Mouse (Mus musculus) embryonic facial prominence, embryonic 15.5 days (tissue): Measurements from ENCODE around the gene Rbfox3. TPM values are rescaled to one million over a fixed set of nuclear protein-coding genes. Genes with fewer than 3 reads are reported as not detected.
A peak's percentile ranks its signal among the peaks of the same experiment; 100 is the strongest.

Source experiments
- ATAC-seq: fragments of 200-750 bp; cut with Nextera tagmentation; 2 replicates; pipeline ENCODE4 v1.8.0; 2017; ENCODE audit warnings: low read depth, moderate TSS enrichment; ENCODE audit not compliant: insufficient number of reproducible peaks, low FRiP score, low TSS enrichment
- H3K27ac ChIP-seq: fragments of 300-500 bp; sonication (generic); replicated peaks from 2 replicates; pipeline ENCODE4 v1.5.1; 2015; ENCODE audit warnings: mild to moderate bottlenecking, inconsistent platforms
- H3K27me3 ChIP-seq: fragments of 300-500 bp; sonication (generic); 2 replicates; pipeline ENCODE4 v1.6.1; 2015; ENCODE audit warnings: inconsistent platforms
- H3K36me3 ChIP-seq: fragments of 300-500 bp; sonication (generic); 2 replicates; pipeline ENCODE4 v1.6.1; 2015; ENCODE audit warnings: mild to moderate bottlenecking, inconsistent platforms
- H3K4me1 ChIP-seq: fragments of 300-500 bp; sonication (generic); 2 replicates; pipeline ENCODE4 v1.6.1; 2015; ENCODE audit warnings: inconsistent platforms
- H3K4me2 ChIP-seq: fragments of 300-500 bp; sonication (generic); replicated peaks from 2 replicates; pipeline ENCODE4 v1.6.1; 2015; ENCODE audit warnings: mild to moderate bottlenecking, inconsistent platforms
- H3K4me3 ChIP-seq: fragments of 300-500 bp; sonication (generic); replicated peaks from 2 replicates; pipeline ENCODE4 v1.5.1; 2015; ENCODE audit warnings: mild to moderate bottlenecking, inconsistent platforms
- H3K9ac ChIP-seq: fragments of 300-500 bp; sonication (generic); 2 replicates; pipeline ENCODE4 v1.6.1; 2015; ENCODE audit warnings: inconsistent platforms
- H3K9me3 ChIP-seq: fragments of 300-500 bp; sonication (generic); replicated peaks from 2 replicates; pipeline ENCODE4 v1.6.1; 2016; ENCODE audit warnings: inconsistent platforms
- WGBS: fragments of 180-500 bp; shearing (Covaris S2); methylation state at CpG from one replicate; pipeline ENCODE4 v1.1.7; 2015; 5-methylcytosine and 5-hydroxymethylcytosine counted together
- polyA plus RNA-seq: library from polyadenylated mRNA; unstranded; fragments of >200 nt; fragmentation: Nextera tagmentation; extraction: Ambion mirVana; gene quantifications from 2 replicates; pipeline ENCODE4 v1.2.1, GENCODE M21; 2015

Gene Rbfox3
- polyA plus RNA-seq, 1 experiment from 2014 or later, result 0.55 TPM

DNA sequence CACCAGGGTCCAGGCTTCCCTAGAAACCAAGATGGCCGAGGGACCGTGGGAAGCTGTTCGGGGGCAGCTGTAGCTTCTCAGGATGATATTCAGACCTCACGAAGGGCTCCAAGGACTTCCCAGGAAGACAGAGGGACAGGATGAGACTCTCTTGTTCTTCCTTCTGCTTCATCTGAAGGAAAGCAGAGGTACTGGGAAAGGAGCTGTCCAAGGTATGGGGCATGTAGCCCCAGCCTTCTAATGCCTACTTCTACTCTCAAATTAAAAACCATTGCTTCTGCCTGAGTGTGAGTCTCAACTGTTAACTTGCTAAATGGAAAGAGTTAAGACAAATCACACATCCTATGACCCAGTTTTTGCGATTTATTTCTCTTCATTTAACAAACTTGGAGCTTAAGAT lies 355.8 kb downstream of the Rbfox3 start:
- Histone ChIP-seq H3K9me3 (no peaks in the 10 kb centered on the region), H3K9ac (no peak overlapping the region), H3K4me2 (no peak overlapping the region), H3K27me3 (peaks cover 17% of the 10 kb centered on the region), H3K4me3 (no peak overlapping the region), H3K36me3 (no peaks in the 10 kb centered on the region), H3K4me1 (peaks cover 11% of the 10 kb centered on the region; the same call in 1 of the 2 replicates), H3K27ac (no peak overlapping the region)
- ATAC-seq, result no peak
- WGBS, result 61% methylated on average over 5 of the region's 5 CpGs

DNA sequence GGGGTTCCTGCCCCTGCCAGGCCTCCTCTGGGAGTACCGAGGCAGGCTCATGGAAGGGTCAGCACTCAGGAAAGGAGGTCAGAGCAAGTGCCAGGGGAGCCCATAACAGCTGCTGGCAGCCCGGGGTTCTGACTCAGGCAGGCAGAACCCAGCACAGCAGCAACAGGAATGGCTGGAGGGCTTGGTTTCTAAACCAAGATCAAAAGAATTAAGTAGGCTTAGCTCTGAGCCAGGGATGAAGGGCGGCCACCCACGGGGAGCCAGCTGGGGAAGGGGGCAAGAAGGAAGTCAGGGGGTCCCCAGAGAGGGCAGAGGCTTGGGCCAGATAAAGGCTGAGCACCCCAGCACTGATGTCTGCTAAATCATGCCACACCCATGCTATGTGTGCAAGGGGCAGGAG lies 356.9 kb downstream of the Rbfox3 start:
- Histone ChIP-seq H3K9me3 (no peaks in the 10 kb centered on the region), H3K27me3 (peaks cover 17% of the 10 kb centered on the region), H3K4me2 (no peak overlapping the region), H3K9ac (no peak overlapping the region), H3K4me1 (peaks cover 11% of the 10 kb centered on the region; the same call in 1 of the 2 replicates), H3K36me3 (no peaks in the 10 kb centered on the region), H3K4me3 (no peak overlapping the region), H3K27ac (no peak overlapping the region)
- no peak for ATAC-seq
- WGBS, result 1% methylated on average over 4 of the region's 4 CpGs

DNA sequence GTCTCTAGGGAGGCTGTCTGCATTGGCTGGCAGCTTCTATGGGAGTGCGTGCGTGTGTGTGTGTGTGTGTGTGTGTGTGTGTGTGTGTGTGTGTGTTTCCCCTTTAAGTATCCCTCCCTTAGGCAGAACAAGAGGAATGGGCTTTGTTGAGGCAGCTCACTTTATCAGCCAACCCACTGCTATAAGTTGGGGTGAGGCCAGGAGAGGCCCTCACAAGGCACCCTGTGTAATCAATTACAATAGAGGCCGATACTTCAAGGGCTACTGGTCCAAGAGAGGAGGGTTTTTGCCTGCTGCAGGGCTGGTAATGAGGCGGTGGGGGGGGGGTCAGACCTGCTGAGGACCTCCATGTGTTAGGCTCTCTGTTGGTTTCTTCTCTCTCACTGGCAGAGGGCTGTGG lies 357.5 kb downstream of the Rbfox3 start:
- no peaks in the 10 kb centered on the region for H3K36me3 ChIP-seq
- H3K9me3 ChIP-seq, result no peaks in the 10 kb centered on the region
- no peak overlapping the region for H3K9ac ChIP-seq
- peaks cover 11% of the 10 kb centered on the region; the same call in 1 of the 2 replicates for H3K4me1 ChIP-seq
- WGBS, result 31% methylated on average over 4 of the region's 4 CpGs
- no peak for ATAC-seq
- no peak overlapping the region for H3K27ac ChIP-seq
- H3K27me3 ChIP-seq, result peaks cover 17% of the 10 kb centered on the region
- no peak overlapping the region for H3K4me3 ChIP-seq
- H3K4me2 ChIP-seq, result no peak overlapping the region

DNA sequence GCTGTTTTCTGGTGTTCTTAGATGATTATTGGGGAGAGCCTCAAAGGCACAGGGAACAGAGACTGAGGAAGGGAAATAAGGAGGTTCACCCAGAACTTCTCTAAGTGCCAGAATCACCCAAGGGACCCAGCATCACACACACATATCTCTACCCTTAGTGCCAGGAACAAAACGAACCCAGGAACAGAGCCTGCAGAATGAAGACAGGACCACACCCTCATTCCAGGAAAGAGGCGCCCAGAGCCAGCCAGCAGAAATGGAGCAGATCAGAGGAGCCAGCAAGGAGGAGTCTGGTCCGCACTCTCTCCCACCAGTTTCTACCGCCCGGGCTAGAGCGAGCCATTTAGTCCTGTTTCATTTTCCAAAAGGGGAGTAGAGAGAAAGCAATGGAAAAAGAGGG lies 358.4 kb downstream of the Rbfox3 start:
- Histone ChIP-seq H3K4me2 (no peak overlapping the region), H3K9ac (no peak overlapping the region), H3K27ac (no peak overlapping the region), H3K9me3 (no peaks in the 10 kb centered on the region), H3K27me3 (peaks cover 17% of the 10 kb centered on the region), H3K4me3 (no peak overlapping the region), H3K4me1 (peaks cover 11% of the 10 kb centered on the region; the same call in 1 of the 2 replicates), H3K36me3 (no peaks in the 10 kb centered on the region)
- WGBS, result 34% methylated on average over 6 of the region's 6 CpGs
- no peak for ATAC-seq

DNA sequence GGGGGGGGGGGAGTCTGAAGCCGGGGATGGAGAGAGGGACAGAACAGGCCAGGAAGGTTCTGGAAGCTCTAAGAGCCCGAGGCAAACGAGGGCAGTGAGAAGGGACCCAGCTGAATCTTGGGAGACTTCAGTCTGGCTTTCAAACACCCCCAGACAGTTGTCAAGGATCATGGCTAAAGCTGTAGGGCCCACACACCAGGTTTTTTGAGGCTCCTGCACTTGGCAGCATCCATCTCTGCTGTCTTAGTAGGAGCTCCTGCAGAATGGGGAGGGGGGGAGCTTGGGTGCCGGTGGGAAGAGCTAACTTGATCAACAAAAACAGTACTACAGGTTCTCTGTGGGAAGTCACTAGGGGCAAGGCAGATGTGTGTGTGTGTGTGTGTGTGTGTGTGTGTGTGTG lies 358.9 kb downstream of the Rbfox3 start:
- 60% methylated on average over 4 of the region's 4 CpGs for whole genome bisulfite sequencing
- Histone ChIP-seq H3K27ac (no peak overlapping the region), H3K9me3 (no peaks in the 10 kb centered on the region), H3K9ac (no peak overlapping the region), H3K4me2 (no peak overlapping the region), H3K36me3 (no peaks in the 10 kb centered on the region), H3K4me3 (no peak overlapping the region), H3K4me1 (peaks cover 11% of the 10 kb centered on the region; the same call in 1 of the 2 replicates), H3K27me3 (peaks cover 17% of the 10 kb centered on the region)
- ATAC-seq, result no peak

DNA sequence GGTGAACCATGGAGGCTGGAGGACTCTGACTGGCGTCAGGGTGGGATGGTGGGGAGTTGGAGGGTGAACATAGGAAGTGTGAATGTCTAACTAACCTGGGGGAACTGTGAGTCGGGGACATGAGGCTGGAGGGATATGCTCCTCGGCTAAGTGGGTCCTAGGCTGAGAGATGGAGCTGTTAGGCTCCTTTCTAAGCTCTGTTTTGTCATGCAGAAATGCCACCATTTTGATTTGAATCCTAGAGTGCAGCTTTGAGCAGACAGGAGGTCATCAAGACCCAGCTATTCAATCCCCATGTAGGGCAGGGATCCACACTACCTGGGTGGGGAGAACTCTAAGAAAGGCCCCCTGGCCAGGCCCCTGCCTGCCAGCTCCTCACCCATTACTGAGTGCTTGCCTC lies 359.7 kb downstream of the Rbfox3 start:
- ATAC-seq, result no peak

DNA sequence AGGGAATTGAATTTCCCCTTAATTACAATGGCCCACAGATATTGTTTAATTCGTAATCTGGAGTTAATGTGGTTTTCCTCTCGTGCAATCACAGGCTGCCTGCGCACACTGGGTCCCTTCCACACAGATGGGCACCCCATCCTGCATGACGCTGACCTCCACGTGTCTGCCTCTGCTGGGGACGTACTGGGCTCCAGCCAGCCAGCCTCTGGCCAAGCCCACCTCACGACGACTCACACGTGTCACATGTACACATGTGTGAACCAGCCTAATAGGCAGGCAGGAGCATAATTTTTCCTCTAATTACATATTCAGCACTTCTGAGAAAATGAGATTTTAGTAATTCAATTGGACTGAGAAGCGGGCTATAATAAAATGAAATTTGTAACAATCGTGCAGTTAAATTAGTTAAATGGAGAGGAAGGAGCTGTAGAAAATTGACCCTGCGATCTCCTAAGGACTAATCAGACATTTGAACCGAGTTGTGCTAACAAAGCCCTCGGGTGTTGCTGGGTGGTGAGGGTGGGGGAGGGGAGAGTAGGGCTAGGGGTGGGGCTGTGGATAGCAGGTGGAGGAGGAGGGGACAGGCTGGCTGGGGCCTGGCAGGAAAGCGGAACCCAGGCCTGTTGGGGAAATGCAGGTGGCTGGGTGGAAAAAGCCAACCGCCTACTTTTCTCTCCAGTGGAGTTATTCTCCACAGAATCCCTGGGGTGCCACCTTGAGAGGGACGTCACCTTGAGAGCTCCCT lies 360.4 kb downstream of the Rbfox3 start:
- Histone ChIP-seq H3K27me3 (peaks cover 17% of the 10 kb centered on the region), H3K27ac (no peak overlapping the region), H3K36me3 (no peaks in the 10 kb centered on the region), H3K4me3 (no peak overlapping the region), H3K4me1 (peaks cover 11% of the 10 kb centered on the region; the same call in 1 of the 2 replicates), H3K9ac (no peak overlapping the region), H3K4me2 (no peak overlapping the region), H3K9me3 (no peaks in the 10 kb centered on the region)
- peak; percentile 41; the same call in 1 of the 2 replicates for ATAC-seq
- 24% methylated on average over 17 of the region's 17 CpGs for WGBS

More for the DNA sequence above, 359.7 kb downstream of the Rbfox3 start:
- no peak overlapping the region for H3K4me3 ChIP-seq
- no peaks in the 10 kb centered on the region for H3K36me3 ChIP-seq
- no peak overlapping the region for H3K27ac ChIP-seq
- peaks cover 17% of the 10 kb centered on the region for H3K27me3 ChIP-seq
- H3K9me3 ChIP-seq, result no peaks in the 10 kb centered on the region
- H3K4me2 ChIP-seq, result no peak overlapping the region
- no peak overlapping the region for H3K9ac ChIP-seq
- 48% methylated on average over 3 of the region's 3 CpGs for whole genome bisulfite sequencing
- H3K4me1 ChIP-seq, result peaks cover 11% of the 10 kb centered on the region; the same call in 1 of the 2 replicates

DNA sequence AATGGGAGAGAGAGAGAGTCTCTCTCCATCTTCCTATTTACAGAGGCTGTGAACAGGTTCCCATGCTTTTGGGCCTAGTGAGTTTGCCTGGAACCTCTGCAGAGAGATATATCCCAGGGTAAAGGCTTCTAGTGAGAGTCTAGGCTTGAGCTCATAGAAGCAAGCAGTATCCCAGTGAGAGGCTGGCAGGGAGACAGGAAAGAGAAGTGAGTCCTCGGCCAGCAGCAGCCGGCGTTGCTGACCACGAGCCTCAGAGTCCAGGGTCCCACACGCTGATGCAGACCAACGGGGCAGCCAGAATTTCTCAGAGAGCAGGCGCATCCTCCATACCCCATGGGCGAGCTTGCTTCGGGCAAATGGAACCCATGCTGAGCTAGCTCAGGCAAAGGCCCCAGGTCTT lies 363.2 kb downstream of the Rbfox3 start:
- H3K4me2 ChIP-seq, result no peak overlapping the region

DNA sequence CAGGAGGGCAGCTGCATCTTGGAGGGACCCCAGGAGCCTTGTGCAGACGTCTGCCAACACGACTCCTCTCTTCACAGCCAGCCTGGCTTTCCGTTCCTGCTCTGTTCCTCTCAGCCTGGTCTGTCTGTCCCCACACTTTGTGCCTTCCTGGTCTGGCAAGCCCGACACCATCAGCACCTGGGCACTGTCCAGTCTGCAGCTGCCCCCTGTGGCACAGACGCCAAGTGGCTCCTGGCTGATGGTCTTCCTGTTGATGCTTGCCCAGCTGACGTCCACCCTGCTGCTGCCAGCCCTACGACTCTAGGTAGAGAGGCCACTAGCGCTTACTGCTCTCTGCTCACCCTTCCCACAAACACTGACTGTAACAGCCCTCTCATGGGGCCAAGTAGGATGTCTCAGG lies 365.1 kb downstream of the Rbfox3 start:
- Histone ChIP-seq H3K27me3 (peaks cover 2% of the 10 kb centered on the region; the same call in 1 of the 2 replicates), H3K27ac (no peak overlapping the region), H3K9me3 (no peaks in the 10 kb centered on the region), H3K4me2 (no peak overlapping the region), H3K9ac (no peak overlapping the region), H3K4me1 (no peaks in the 10 kb centered on the region), H3K4me3 (no peak overlapping the region), H3K36me3 (no peaks in the 10 kb centered on the region)
- no peak for ATAC-seq
- WGBS, result 75% methylated on average over 8 of the region's 8 CpGs

More for the DNA sequence above, 363.2 kb downstream of the Rbfox3 start:
- Histone ChIP-seq H3K4me3 (no peak overlapping the region), H3K27me3 (peaks cover 10% of the 10 kb centered on the region; the same call in 1 of the 2 replicates), H3K9me3 (no peaks in the 10 kb centered on the region), H3K36me3 (no peaks in the 10 kb centered on the region), H3K9ac (no peak overlapping the region), H3K27ac (no peak overlapping the region), H3K4me1 (0 out of 2 replicates have a peak, but pooled peaks cover 3% of the 10 kb centered on the region)
- 82% methylated on average over 9 of the region's 9 CpGs for WGBS
- ATAC-seq, result no peak

DNA sequence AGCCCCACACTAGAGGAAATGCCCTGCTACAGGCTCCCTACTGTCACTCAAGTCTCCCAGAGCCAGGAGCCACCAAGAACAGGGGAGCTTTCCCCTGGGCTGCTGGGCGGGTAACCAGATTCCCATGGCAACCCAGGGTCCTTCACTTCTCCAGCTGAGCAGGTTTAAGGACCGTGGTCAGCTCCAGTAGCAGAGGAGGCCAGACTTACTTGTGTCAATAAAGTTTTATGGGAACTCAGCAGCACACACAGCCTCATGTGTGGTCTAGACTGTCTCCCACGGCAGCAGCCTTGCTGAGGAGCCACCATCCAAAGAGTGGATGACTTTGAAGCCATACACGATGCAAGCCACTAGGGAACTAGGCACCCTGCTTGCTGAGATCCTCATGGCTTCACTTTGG lies 365.7 kb downstream of the Rbfox3 start:
- Histone ChIP-seq H3K36me3 (no peaks in the 10 kb centered on the region), H3K9me3 (no peaks in the 10 kb centered on the region), H3K4me2 (no peak overlapping the region), H3K27me3 (no peaks in the 10 kb centered on the region; the same call in 1 of the 2 replicates), H3K4me3 (no peak overlapping the region), H3K4me1 (peaks cover 2% of the 10 kb centered on the region), H3K27ac (no peak overlapping the region), H3K9ac (no peak overlapping the region)
- no peak for ATAC-seq
- 28% methylated on average over 4 of the region's 4 CpGs for WGBS

DNA sequence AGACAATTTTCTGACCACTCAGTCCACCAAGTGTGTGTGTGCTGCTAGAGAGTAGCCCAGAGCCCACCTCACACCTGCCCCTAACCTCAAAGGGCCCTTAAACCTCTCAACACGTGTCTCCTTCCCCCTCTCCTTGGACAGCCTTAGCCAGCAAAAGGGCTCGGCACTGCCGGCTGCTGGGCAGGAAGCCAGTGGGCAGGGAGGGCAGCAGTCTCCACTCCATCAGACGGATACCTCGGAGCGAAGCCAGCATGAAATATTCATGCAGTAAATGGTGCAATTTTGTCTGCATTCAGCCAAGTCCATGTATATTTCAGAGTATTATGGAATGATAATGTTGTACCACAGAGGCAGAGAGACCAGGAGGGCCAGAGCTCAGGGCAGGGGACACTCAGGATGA lies 366.8 kb downstream of the Rbfox3 start:
- Histone ChIP-seq H3K4me3 (no peak overlapping the region), H3K9me3 (no peaks in the 10 kb centered on the region), H3K27me3 (no peaks in the 10 kb centered on the region), H3K4me1 (peaks cover 9% of the 10 kb centered on the region), H3K36me3 (no peaks in the 10 kb centered on the region), H3K4me2 (no peak overlapping the region), H3K27ac (no peak overlapping the region), H3K9ac (no peak overlapping the region)
- no peak for ATAC-seq
- WGBS, result 65% methylated on average over 6 of the region's 6 CpGs

DNA sequence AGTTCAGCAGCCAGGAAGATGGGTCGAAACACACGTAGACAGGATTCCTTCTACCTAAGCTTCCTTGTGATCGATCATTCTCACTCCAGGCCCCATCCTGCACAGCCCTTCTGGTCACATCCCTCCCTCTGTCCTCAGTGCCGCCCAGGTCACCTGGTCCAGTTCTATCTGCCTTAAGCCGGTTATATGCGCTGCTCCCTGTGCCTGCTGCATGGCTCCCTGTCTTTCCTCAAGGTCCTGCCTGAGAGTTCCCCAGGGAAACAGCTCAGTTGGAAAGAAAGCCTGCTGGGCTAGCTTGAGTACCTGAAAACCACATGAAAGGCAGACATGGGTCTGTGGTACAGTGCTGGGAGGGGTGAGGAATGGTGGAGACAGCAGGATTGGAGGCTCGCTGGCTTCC lies 368.5 kb downstream of the Rbfox3 start:
- H3K4me1 ChIP-seq, result peaks cover 9% of the 10 kb centered on the region
- H3K36me3 ChIP-seq, result no peaks in the 10 kb centered on the region
- H3K27ac ChIP-seq, result no peak overlapping the region
- H3K9ac ChIP-seq, result no peak overlapping the region
- no peak for ATAC-seq
- WGBS, result 72% methylated on average over 7 of the region's 7 CpGs
- H3K4me3 ChIP-seq, result no peak overlapping the region
- no peaks in the 10 kb centered on the region for H3K27me3 ChIP-seq
- H3K9me3 ChIP-seq, result no peaks in the 10 kb centered on the region
- H3K4me2 ChIP-seq, result no peak overlapping the region
